Mouse (Mus musculus) cortical plate, adult 2 months (tissue): ENCODE results near the gene Pip4k2a.

ENCODE experiments used
- CTCF ChIP-seq: fragments of 200-500 bp; IDR thresholded peaks from 2 replicates; pipeline ENCODE4 v1.5.1; 2011; ENCODE audit warnings: mild to moderate bottlenecking, control low read depth, low read length; ENCODE audit not compliant: insufficient read depth; ENCODE audit errors: extremely low read depth
- POLR2A ChIP-seq: fragments of 200-500 bp; IDR thresholded peaks from 2 replicates; pipeline ENCODE4 v1.6.1; 2011; ENCODE audit warnings: mild to moderate bottlenecking, low read length, control low read depth; ENCODE audit not compliant: insufficient read depth; ENCODE audit errors: extremely low read depth

DNA sequence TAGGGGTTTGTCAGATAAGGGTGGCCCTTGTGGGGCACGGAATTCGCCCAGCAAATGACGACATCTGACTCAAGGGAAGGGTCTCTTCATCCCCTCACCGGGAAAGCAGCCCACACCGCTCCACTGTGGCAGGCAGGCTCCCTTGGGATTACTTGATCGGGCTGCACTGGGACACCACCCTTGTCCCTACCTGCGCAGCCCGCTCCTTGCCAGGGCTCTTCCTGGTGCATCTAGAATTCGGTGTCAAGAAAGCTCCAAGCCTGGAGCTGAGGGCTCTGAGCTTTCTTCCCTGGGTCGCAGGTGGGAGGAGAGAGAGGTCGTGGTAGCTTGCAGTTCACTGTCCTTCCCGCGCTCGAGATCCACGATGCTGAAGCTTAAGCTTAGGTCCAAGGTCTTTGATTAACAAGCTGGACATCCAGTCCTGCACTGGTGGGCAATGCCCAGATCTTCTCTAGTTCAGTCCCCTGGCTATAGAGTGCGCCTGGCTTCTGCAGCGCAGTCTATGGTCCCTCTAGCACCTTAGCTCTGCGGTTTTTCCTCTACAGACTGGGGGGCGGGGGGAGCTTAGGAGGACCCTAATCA lies 196.6 kb downstream of the Pip4k2a start:
- TF ChIP-seq CTCF (no peak), POLR2A (no peak)
